Mouse (Mus musculus) limb, embryonic 14.5 days (tissue): ENCODE measurements around the gene Abcg8. TPM values are rescaled to one million over a fixed set of nuclear protein-coding genes. Genes with fewer than 3 reads are reported as not detected.

Experiments
- ATAC-seq: fragments of 200-750 bp; cut with Nextera tagmentation; 2 replicates; pipeline ENCODE4 v1.8.0; 2017; ENCODE audit warnings: low read depth, moderate number of reproducible peaks, moderate TSS enrichment; ENCODE audit not compliant: low FRiP score
- DNase-seq: peaks from one replicate; pipeline ENCODE4 v3.0.0-alpha.2; 2015; ENCODE audit warnings: low spot score
- H3K27ac ChIP-seq: fragments of 300-500 bp; sonication (generic); replicated peaks from 2 replicates; pipeline ENCODE4 v1.5.1; 2014; ENCODE audit warnings: low read depth, mild to moderate bottlenecking, low read length, moderate library complexity, mixed read lengths
- H3K27me3 ChIP-seq: fragments of 300-500 bp; sonication (generic); 2 replicates; pipeline ENCODE4 v1.6.1; 2014; ENCODE audit warnings: low read length, mixed read lengths; ENCODE audit not compliant: control insufficient read depth, insufficient read depth
- H3K36me3 ChIP-seq: fragments of 300-500 bp; sonication (generic); 2 replicates; pipeline ENCODE4 v1.6.1; 2014; ENCODE audit warnings: mild to moderate bottlenecking, low read length, moderate library complexity, mixed read lengths; ENCODE audit not compliant: control insufficient read depth, insufficient read depth
- H3K4me1 ChIP-seq: fragments of 300-500 bp; sonication (generic); 2 replicates; pipeline ENCODE4 v1.6.1; 2014; ENCODE audit warnings: antibody characterized with exemption, low read length, mixed read lengths; ENCODE audit not compliant: control insufficient read depth, insufficient read depth
- H3K4me2 ChIP-seq: fragments of 300-500 bp; sonication (generic); replicated peaks from 2 replicates; pipeline ENCODE4 v1.6.1; 2014; ENCODE audit warnings: low read depth, mild to moderate bottlenecking, low read length, moderate library complexity; ENCODE audit not compliant: severe bottlenecking
- H3K4me3 ChIP-seq: fragments of 300-500 bp; sonication (generic); replicated peaks from 2 replicates; pipeline ENCODE4 v1.5.1; 2014; ENCODE audit warnings: low read length
- H3K9ac ChIP-seq: fragments of 300-500 bp; sonication (generic); 2 replicates; pipeline ENCODE4 v1.6.1; 2014; ENCODE audit warnings: mild to moderate bottlenecking, low read depth, low read length, moderate library complexity; ENCODE audit not compliant: severe bottlenecking
- H3K9me3 ChIP-seq: fragments of 300-500 bp; sonication (generic); 2 replicates; pipeline ENCODE4 v1.6.1; 2016; ENCODE audit warnings: low read length; ENCODE audit not compliant: control insufficient read depth
- POLR2A ChIP-seq: fragments of 200-500 bp; IDR thresholded peaks from 2 replicates; pipeline ENCODE4 v1.8.0; 2012; ENCODE audit warnings: inconsistent platforms, mild to moderate bottlenecking, moderate library complexity, borderline replicate concordance; ENCODE audit not compliant: insufficient read depth, insufficient read length; ENCODE audit errors: extremely low read depth
- WGBS: fragments of 180-500 bp; shearing (Covaris S2); extraction: QIAGEN DNeasy Blood & Tissue Kit; methylation state at CpG from one replicate; pipeline ENCODE4 v1.1.7; 2014; 5-methylcytosine and 5-hydroxymethylcytosine counted together
- polyA plus RNA-seq, 2 experiments: library from polyadenylated mRNA; depleted of rRNA in 1 of 2; stranded (reverse) in 1 of 2; unstranded in 1 of 2; fragments of >200 nt; fragmentation: Nextera tagmentation in 1 of 2; extraction: Ambion mirVana in 1 of 2; gene quantifications; 2 replicates each; pipeline versions ENCODE4 v1.2.1 to v1.2.3; 2012 to 2014

Gene Abcg8
- polyA plus RNA-seq, 2 experiments, result 0.16 TPM; not detected in 1

GRCm38 (mm10) chr17:84672376-84673369 lies 3.4 kb upstream of the Abcg8 start:
- Histone ChIP-seq H3K9ac (no peak overlapping the region), H3K27me3 (no peaks in the 10 kb centered on the region), H3K9me3 (no peaks in the 10 kb centered on the region), H3K36me3 (no peaks in the 10 kb centered on the region), H3K4me1 (0 out of 2 replicates have a peak, but pooled peaks cover 3% of the 10 kb centered on the region), H3K27ac (no peak overlapping the region), H3K4me2 (no peak overlapping the region), H3K4me3 (no peak overlapping the region)
- TF ChIP-seq POLR2A, result no peak
- DNase-seq (no peak), ATAC-seq (no peak)
- 72% methylated on average over 16 of the region's 16 CpGs for WGBS

- H3K36me3 ChIP-seq, result no peaks in the 10 kb centered on the region
- no peak overlapping the region for H3K9ac ChIP-seq
- 0 out of 2 replicates have a peak, but pooled peaks cover 3% of the 10 kb centered on the region for H3K4me1 ChIP-seq
- TF ChIP-seq POLR2A, result no peak
- DNase-seq (no peak), ATAC-seq (no peak)
- H3K9me3 ChIP-seq, result no peaks in the 10 kb centered on the region
- 15% methylated on average over 7 of the region's 7 CpGs for WGBS
- H3K4me2 ChIP-seq, result no peak overlapping the region
- no peaks in the 10 kb centered on the region for H3K27me3 ChIP-seq
- H3K4me3 ChIP-seq, result no peak overlapping the region
- no peak overlapping the region for H3K27ac ChIP-seq
These were observed 2.1 kb upstream of the Abcg8 start for GRCm38 (mm10) chr17:84674048-84674447.

- Histone ChIP-seq H3K27me3 (no peaks in the 10 kb centered on the region), H3K9me3 (no peaks in the 10 kb centered on the region), H3K36me3 (no peaks in the 10 kb centered on the region), H3K4me2 (no peak overlapping the region), H3K27ac (no peak overlapping the region), H3K4me3 (no peak overlapping the region), H3K4me1 (0 out of 2 replicates have a peak, but pooled peaks cover 3% of the 10 kb centered on the region), H3K9ac (no peak overlapping the region)
- no peak for ATAC-seq
- TF ChIP-seq POLR2A, result no peak
- WGBS, result 56% methylated on average over 4 of the region's 4 CpGs
- no peak for DNase-seq
These were observed 898 bp upstream of the Abcg8 start for GRCm38 (mm10) chr17:84675204-84675603.

- no peak for TF ChIP-seq POLR2A
- H3K4me2 ChIP-seq, result no peak overlapping the region
- 0 out of 2 replicates have a peak, but pooled peaks cover 3% of the 10 kb centered on the region for H3K4me1 ChIP-seq
- H3K27ac ChIP-seq, result no peak overlapping the region
- ATAC-seq (no peak), DNase-seq (no peak)
- no peaks in the 10 kb centered on the region for H3K9me3 ChIP-seq
- no peak overlapping the region for H3K4me3 ChIP-seq
- H3K36me3 ChIP-seq, result no peaks in the 10 kb centered on the region
- no peak overlapping the region for H3K9ac ChIP-seq
- H3K27me3 ChIP-seq, result no peaks in the 10 kb centered on the region
- 76% methylated on average over 11 of the region's 11 CpGs for WGBS
These were observed 1.5 kb downstream of the Abcg8 start for GRCm38 (mm10) chr17:84677595-84677994.

GRCm38 (mm10) chr17:84681670-84682069 lies 5.6 kb downstream of the Abcg8 start:
- no peak for ATAC-seq
- H3K9ac ChIP-seq, result no peak overlapping the region
- H3K27ac ChIP-seq, result no peak overlapping the region
- H3K4me2 ChIP-seq, result no peak overlapping the region
- no peak for DNase-seq
- no peaks in the 10 kb centered on the region for H3K4me1 ChIP-seq
- no peak overlapping the region for H3K4me3 ChIP-seq
- no peaks in the 10 kb centered on the region for H3K9me3 ChIP-seq
- 76% methylated on average over 3 of the region's 3 CpGs for WGBS
- no peaks in the 10 kb centered on the region for H3K36me3 ChIP-seq
- H3K27me3 ChIP-seq, result no peaks in the 10 kb centered on the region
- TF ChIP-seq POLR2A, result no peak
